Mouse (Mus musculus) heart, postnatal 36 days (tissue): ENCODE data around the gene Traf4. TPM values are rescaled to one million over a fixed set of nuclear protein-coding genes. Genes with fewer than 3 reads are reported as not detected.
"Not testable (repeated sequence)": the region's sequence is repeated elsewhere in the genome, so short reads cannot be mapped to it uniquely, and the experiment has no call there.

Experiments used
- DNase-seq, 2 experiments: peaks; one replicate each; pipeline ENCODE4 v3.0.0; 2021 to 2022
- intact Hi-C: fragments of 180-260 bp; cut with DNase I; formaldehyde crosslinking; loops from one replicate; pipeline ENCODE4 v1.15.1; 2025
- total RNA-seq, 2 experiments: library from RNA; stranded (reverse); gene quantifications; 2 replicates each; pipeline ENCODE4 v1.2.3; 2021

Gene Traf4
- total RNA-seq, 2 experiments from 2014 or later, result 6.1 to 7.0 TPM

- intact Hi-C loops, result no loop called here
- peak; percentile 70 to 71 for DNase-seq
Measured at GRCm38 (mm10) chr11:78152299-78153231, 12.8 kb downstream of the Traf4 start.

GRCm38 (mm10) chr11:78151161-78151560 is 14.2 kb downstream of the Traf4 start:
- peak in 1 of 2 experiments; percentile 31 for DNase-seq
- intact Hi-C loops, result no loop called here

- DNase-seq, result no peak
- intact Hi-C loops, result no loop called here
Measured at GRCm38 (mm10) chr11:78146707-78147543, 18.5 kb downstream of the Traf4 start.

- DNase-seq, result no peak
- intact Hi-C loops, result no loop called here
Measured at GRCm38 (mm10) chr11:78146168-78146567, 19.2 kb downstream of the Traf4 start.

- intact Hi-C loops, result no loop called here
- no peak for DNase-seq
Measured at GRCm38 (mm10) chr11:78143520-78143919, 21.9 kb downstream of the Traf4 start.

GRCm38 (mm10) chr11:78140665-78141064 is 24.7 kb downstream of the Traf4 start:
- no peak for DNase-seq

GRCm38 (mm10) chr11:78138023-78138422 is 27.4 kb downstream of the Traf4 start:
- DNase-seq, result no peak

More at GRCm38 (mm10) chr11:78140665-78141064, 24.7 kb downstream of the Traf4 start:
- intact Hi-C loops, result no loop called here

GRCm38 (mm10) chr11:78137584-78137983 is 27.8 kb downstream of the Traf4 start:
- no peak for DNase-seq
- intact Hi-C loops, result loop anchor here (5.0 kb wide), 1 partner anchor 35 kb away; no protein-coding TSS in a partner anchor

More at GRCm38 (mm10) chr11:78138023-78138422, 27.4 kb downstream of the Traf4 start:
- intact Hi-C loops, result loop anchor here (5.0 kb wide), 1 partner anchor 36 kb away; no protein-coding TSS in a partner anchor

- no peak for DNase-seq
- intact Hi-C loops, result loop anchor here (5.0 kb wide), 1 partner anchor 34 kb away; no protein-coding TSS in a partner anchor
Measured at GRCm38 (mm10) chr11:78136132-78136531, 29.3 kb downstream of the Traf4 start.

- intact Hi-C loops, result loop anchor here (5.0 kb wide), 1 partner anchor 33 kb away; no protein-coding TSS in a partner anchor
- not testable (repeated sequence) for DNase-seq
Measured at GRCm38 (mm10) chr11:78135314-78135713, 30.1 kb downstream of the Traf4 start.

GRCm38 (mm10) chr11:78134344-78134743 is 31.0 kb downstream of the Traf4 start:
- no peak for DNase-seq
- intact Hi-C loops, result no loop called here

- intact Hi-C loops, result no loop called here
- DNase-seq, result no peak
Measured at GRCm38 (mm10) chr11:78133915-78134314, 31.5 kb downstream of the Traf4 start.

- intact Hi-C loops, result no loop called here
- no peak for DNase-seq
Measured at GRCm38 (mm10) chr11:78129458-78129857, 35.9 kb downstream of the Traf4 start.

GRCm38 (mm10) chr11:78126739-78127138 is 38.6 kb downstream of the Traf4 start:
- DNase-seq, result no peak
- intact Hi-C loops, result no loop called here

- intact Hi-C loops, result no loop called here
- DNase-seq, result no peak
Measured at GRCm38 (mm10) chr11:78125691-78126090, 39.7 kb downstream of the Traf4 start.

- DNase-seq, result no peak
- intact Hi-C loops, result no loop called here
Measured at GRCm38 (mm10) chr11:78123782-78124181, 41.6 kb downstream of the Traf4 start.

- intact Hi-C loops, result no loop called here
Measured at GRCm38 (mm10) chr11:78122815-78123214, 42.6 kb downstream of the Traf4 start.

GRCm38 (mm10) chr11:78121176-78121575 is 44.2 kb downstream of the Traf4 start:
- DNase-seq, result peak in 1 of 2 experiments; percentile 27
- intact Hi-C loops, result no loop called here

More at GRCm38 (mm10) chr11:78122815-78123214, 42.6 kb downstream of the Traf4 start:
- no peak for DNase-seq

- intact Hi-C loops, result no loop called here
- no peak for DNase-seq
Measured at GRCm38 (mm10) chr11:78119898-78120297, 45.5 kb downstream of the Traf4 start.

GRCm38 (mm10) chr11:78118467-78118866 is 46.9 kb downstream of the Traf4 start:
- intact Hi-C loops, result no loop called here
- no peak for DNase-seq

GRCm38 (mm10) chr11:78116146-78116410 is 49.3 kb downstream of the Traf4 start:
- no peak for DNase-seq
- intact Hi-C loops, result no loop called here
